Mouse (Mus musculus) myocyte (in vitro differentiated cells): ENCODE data around the gene Hfe2. TPM values are rescaled to one million over a fixed set of nuclear protein-coding genes. Genes with fewer than 3 reads are reported as not detected.
A peak's percentile ranks its signal among the peaks of the same experiment; 100 is the strongest.

Experiments
- H3K27me3 ChIP-seq: one replicate; pipeline ENCODE4 v1.6.1; 2011; ENCODE audit not compliant: control insufficient read depth, insufficient read depth, insufficient read length
- H3K36me3 ChIP-seq: one replicate; pipeline ENCODE4 v1.6.1; 2011; ENCODE audit not compliant: control insufficient read depth, insufficient read depth
- H3K4me2 ChIP-seq: one replicate; pipeline ENCODE4 v1.6.1; 2011; ENCODE audit warnings: low read depth, control low read depth
- H3K4me3 ChIP-seq: one replicate; pipeline ENCODE4 v1.5.1; 2011; ENCODE audit warnings: mild to moderate bottlenecking, control low read depth, moderate library complexity
- H3K79me2 ChIP-seq: one replicate; pipeline ENCODE4 v1.6.1; 2011; ENCODE audit not compliant: control insufficient read depth, insufficient read depth
- H3ac ChIP-seq: one replicate; pipeline ENCODE4 v1.6.1; 2011; ENCODE audit not compliant: control insufficient read depth, insufficient read length
- CEBPB ChIP-seq: IDR thresholded peaks from 2 replicates; pipeline ENCODE4 v1.6.1; 2011; ENCODE audit warnings: mild to moderate bottlenecking, moderate library complexity; ENCODE audit not compliant: poor library complexity, insufficient read depth, severe bottlenecking
- E2F4 ChIP-seq: IDR thresholded peaks from one replicate; pipeline ENCODE4 v1.6.1; 2011; ENCODE audit warnings: mild to moderate bottlenecking, control low read depth, moderate library complexity; ENCODE audit not compliant: insufficient read depth
- MAX ChIP-seq: IDR thresholded peaks from one replicate; pipeline ENCODE4 v1.6.1; 2011; ENCODE audit warnings: low read depth, mild to moderate bottlenecking, control low read depth
- MYOD1 ChIP-seq, 3 experiments: IDR thresholded peaks; one replicate each; pipeline ENCODE4 v1.6.1; 2011; ENCODE audit warnings: control low read depth in 2 of 3, low read depth in 2 of 3, mild to moderate bottlenecking in 2 of 3, moderate library complexity in 1 of 3; ENCODE audit not compliant: insufficient read length in 2 of 3, control insufficient read depth in 1 of 3
- MYOG ChIP-seq, 3 experiments: IDR thresholded peaks; one replicate each; pipeline ENCODE4 v1.6.1; 2011; ENCODE audit warnings: control low read depth in 2 of 3, low read depth in 2 of 3, mild to moderate bottlenecking in 2 of 3; ENCODE audit not compliant: insufficient read length in 2 of 3, control insufficient read depth in 1 of 3, insufficient read depth in 1 of 3
- POLR2A ChIP-seq: IDR thresholded peaks from one replicate; pipeline ENCODE4 v1.6.1; 2011; ENCODE audit warnings: low read depth, mild to moderate bottlenecking, control low read depth, moderate library complexity; ENCODE audit not compliant: insufficient read length
- POLR2AphosphoS2 ChIP-seq: IDR thresholded peaks from one replicate; pipeline ENCODE4 v1.6.1; 2011; ENCODE audit warnings: low read depth, control low read depth; ENCODE audit not compliant: insufficient read length
- REST ChIP-seq: IDR thresholded peaks from one replicate; pipeline ENCODE4 v1.6.1; 2011; ENCODE audit warnings: mild to moderate bottlenecking, control low read depth, moderate library complexity; ENCODE audit not compliant: insufficient read depth, insufficient read length
- SRF ChIP-seq: IDR thresholded peaks from one replicate; pipeline ENCODE4 v1.6.1; 2011; ENCODE audit warnings: low read depth; ENCODE audit not compliant: control insufficient read depth, insufficient read length
- TCF12 ChIP-seq: IDR thresholded peaks from one replicate; pipeline ENCODE4 v1.6.1; 2011; ENCODE audit warnings: mild to moderate bottlenecking, control low read depth; ENCODE audit not compliant: poor library complexity, insufficient read depth, severe bottlenecking
- TCF3 ChIP-seq: IDR thresholded peaks from one replicate; pipeline ENCODE4 v1.6.1; 2011; ENCODE audit warnings: low read depth, control low read depth; ENCODE audit not compliant: insufficient read length
- USF1 ChIP-seq: IDR thresholded peaks from one replicate; pipeline ENCODE4 v1.6.1; 2011; ENCODE audit warnings: low read depth, mild to moderate bottlenecking, control low read depth, moderate library complexity
- polyA plus RNA-seq: library from polyadenylated mRNA; unstranded; fragments of >200 nt; fragmentation: generic; extraction: Trizol; gene quantifications from one replicate; pipeline ENCODE4 v1.2.1, GENCODE M21; 2012; ENCODE audit warnings: missing spikeins

Hfe2 gene
- polyA plus RNA-seq, 1 experiment, result 116 TPM

DNA sequence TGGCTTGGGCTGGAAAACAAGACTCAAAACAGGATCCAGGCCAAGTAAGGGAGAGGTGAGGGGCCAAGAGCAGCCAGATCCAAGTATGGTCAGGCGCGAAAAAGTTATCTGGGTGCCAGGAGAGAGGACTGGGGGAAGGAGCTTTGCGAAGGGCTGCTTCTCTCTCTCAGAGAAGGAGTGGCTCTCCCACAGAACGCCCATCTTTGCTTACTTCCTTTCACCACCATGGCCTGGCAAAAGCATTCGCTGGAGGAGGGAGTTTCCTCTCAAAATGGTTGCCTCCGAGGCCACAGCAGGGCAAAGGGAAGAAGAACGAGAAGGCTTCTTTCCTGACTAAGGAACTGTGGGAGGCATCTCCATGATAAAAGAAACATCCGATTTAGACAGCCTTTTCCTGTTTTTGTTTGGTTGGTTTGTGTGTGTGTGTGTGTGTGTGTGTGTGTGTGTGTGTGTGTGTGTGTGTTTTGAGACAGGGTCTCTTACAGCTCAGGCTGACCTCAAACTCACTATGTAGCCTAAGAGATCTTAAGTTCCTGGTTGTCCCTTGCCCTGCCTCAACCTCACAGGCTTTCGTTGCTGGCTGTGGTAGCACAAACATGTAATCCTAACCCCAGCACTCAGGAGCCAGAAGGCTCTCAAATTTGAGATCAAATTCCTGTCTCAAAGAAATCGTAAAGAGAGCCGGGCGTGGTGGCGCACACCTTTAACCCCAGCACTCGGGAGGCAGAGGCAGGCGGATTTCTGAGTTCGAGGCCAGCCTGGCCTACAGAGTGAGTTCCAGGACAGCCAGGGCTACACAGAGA is 47.1 kb downstream of the Hfe2 start:
- TF ChIP-seq MYOG (IDR thresholded peaks at IDR 0.05; ENCODE audit: control insufficient read depth in 1 of 3, insufficient read depth in 1 of 3, insufficient read length in 2 of 3, low read depth in 2 of 3) (no peak), MYOD1 (IDR thresholded peaks at IDR 0.05; ENCODE audit: control insufficient read depth in 1 of 3, insufficient read length in 2 of 3, low read depth in 2 of 3) (no peak), USF1 (no peak)
- Histone ChIP-seq H3K4me2 (no peak overlapping the region), H3K27me3 (no peaks in the 10 kb centered on the region), H3K36me3 (no peaks in the 10 kb centered on the region), H3K4me3 (no peak overlapping the region), H3K79me2 (no peaks in the 10 kb centered on the region), H3ac (no peak overlapping the region)

DNA sequence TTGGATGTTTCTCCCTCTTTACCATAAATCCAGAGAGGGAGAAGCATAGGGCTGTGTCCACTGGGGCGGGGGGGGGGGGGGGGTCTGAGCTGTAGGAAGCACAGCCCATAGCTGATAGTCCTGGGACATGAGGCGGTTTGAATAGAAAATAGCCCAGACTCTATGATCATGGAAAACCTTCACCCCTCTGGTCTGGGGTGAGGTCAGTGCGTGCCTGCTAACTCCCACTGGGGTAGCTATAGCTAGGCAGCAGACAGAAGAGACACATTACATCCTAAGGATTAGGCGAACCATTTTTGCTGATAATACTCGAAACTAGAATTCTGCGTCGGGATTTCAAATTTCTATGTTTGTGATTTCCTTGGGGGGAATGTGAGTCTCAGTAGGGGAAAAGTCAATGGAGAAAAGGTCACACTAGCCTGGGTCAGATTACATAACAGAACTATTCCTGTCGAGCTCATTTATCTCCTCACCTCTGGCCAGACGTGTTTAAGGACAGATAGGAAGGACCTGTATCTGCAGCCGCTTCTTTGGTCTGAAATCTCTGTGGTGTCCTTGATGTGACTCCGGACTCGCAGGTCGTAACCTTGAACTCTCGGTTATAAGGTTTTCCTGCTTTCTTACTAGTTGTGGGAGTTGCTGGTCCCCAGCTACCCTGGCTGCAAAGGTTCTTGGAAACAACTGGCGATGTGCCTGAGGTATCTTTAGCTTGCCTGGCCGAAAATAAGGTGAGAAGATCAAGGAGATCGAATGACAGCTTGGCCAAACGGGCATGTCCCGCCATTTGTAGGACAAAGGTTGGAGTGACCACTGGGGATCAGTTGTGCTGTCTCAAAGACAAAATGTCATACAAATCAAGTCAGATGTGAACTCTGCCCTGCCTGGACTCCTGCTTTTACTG is 48.9 kb downstream of the Hfe2 start:
- Histone ChIP-seq H3K27me3 (no peaks in the 10 kb centered on the region), H3K79me2 (no peaks in the 10 kb centered on the region), H3K36me3 (no peaks in the 10 kb centered on the region), H3K4me3 (no peak overlapping the region), H3K4me2 (no peak overlapping the region), H3ac (no peak overlapping the region)
- no peak for TF ChIP-seq CEBPB
- no peak for TF ChIP-seq POLR2AphosphoS2
- no peak for TF ChIP-seq MYOG (IDR thresholded peaks at IDR 0.05; ENCODE audit: control insufficient read depth in 1 of 3, insufficient read depth in 1 of 3, insufficient read length in 2 of 3, low read depth in 2 of 3)
- no peak for TF ChIP-seq SRF
- TF ChIP-seq TCF12, result no peak
- no peak for TF ChIP-seq E2F4
- no peak for TF ChIP-seq USF1
- TF ChIP-seq MAX, result no peak
- no peak for TF ChIP-seq REST
- TF ChIP-seq POLR2A, result no peak
- no peak for TF ChIP-seq TCF3
- TF ChIP-seq MYOD1 (IDR thresholded peaks at IDR 0.05; ENCODE audit: control insufficient read depth in 1 of 3, insufficient read length in 2 of 3, low read depth in 2 of 3), result no peak

DNA sequence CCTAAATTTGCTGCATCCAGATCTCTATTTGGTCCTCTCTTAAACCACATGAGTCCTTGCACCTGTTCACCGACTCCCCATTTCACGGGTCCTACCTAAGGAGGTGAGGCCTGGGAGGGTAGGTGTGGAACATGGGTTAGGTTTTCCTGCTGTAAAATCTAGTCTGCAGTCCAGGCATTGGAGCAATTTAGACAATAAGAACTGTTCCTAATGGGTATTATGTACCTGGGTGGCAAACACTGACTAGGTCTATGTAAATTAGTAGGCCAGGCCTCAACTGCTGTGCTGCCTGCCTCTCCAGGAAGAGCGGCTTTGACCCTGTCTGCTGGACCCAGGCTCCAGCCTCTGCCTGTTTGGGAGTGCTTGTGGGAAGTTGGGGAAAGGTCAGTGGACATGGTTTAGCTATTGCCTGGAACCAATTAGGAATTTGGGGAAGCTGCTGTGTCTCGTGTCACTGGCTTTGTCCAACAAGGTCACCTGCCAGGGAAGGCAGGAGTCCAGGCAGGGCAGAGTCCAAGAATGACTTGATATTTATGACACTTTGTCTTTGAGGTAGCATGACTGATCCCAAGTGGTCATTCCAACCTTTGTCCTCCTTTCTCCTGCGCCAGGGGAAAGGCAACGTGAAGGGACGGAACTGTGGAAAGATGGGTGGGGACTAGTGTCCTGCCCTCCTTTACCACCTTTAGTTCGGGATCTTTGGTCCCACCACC is 50.5 kb downstream of the Hfe2 start:
- H3K36me3 ChIP-seq, result peaks cover 4% of the 10 kb centered on the region
- H3K4me2 ChIP-seq, result peak overlapping the region; percentile 99
- H3ac ChIP-seq, result no peak overlapping the region
- no peaks in the 10 kb centered on the region for H3K27me3 ChIP-seq
- TF ChIP-seq CEBPB, result no peak
- no peak for TF ChIP-seq SRF
- no peak for TF ChIP-seq MAX
- H3K4me3 ChIP-seq, result peak overlapping the region; percentile 23
- no peaks in the 10 kb centered on the region for H3K79me2 ChIP-seq

DNA sequence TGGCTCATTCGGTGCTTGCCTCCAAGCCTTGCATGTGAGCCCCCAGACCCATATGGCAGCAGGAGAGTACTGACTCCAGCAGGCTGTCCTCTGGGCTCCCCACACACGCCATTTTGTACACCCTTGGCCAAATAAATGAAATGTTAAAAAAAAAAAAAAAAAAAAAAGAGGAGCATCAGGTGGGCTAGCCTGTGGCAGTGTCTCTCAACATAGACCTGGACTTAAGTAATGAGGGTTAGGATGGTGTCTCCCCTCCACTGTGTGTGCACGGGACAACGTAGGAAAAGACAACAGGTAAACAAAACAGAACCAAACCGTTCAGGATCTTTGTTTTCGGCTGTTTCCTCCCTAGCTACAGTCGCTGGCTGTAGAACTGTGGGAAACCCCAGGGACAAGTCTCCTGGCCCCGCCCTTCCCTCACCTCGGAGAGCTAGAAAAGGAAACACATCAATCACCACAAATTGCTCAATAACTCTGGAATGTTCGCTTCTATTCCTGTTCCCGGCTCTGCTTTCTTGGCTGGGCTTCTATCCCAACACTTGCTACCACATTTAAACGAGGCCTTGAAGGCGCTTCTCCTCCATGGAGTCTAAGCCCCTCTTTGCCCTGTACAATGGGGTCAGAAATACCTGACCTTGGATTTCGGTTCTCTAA is 51.2 kb downstream of the Hfe2 start:
- peak overlapping the region; percentile 23 for H3K4me3 ChIP-seq

More for the DNA sequence above, 51.2 kb downstream of the Hfe2 start:
- no peak for TF ChIP-seq POLR2AphosphoS2
- peak; percentile 94 for TF ChIP-seq CEBPB
- H3ac ChIP-seq, result no peak overlapping the region
- peaks cover 4% of the 10 kb centered on the region for H3K36me3 ChIP-seq
- H3K79me2 ChIP-seq, result no peaks in the 10 kb centered on the region
- H3K27me3 ChIP-seq, result no peaks in the 10 kb centered on the region
- H3K4me2 ChIP-seq, result peak overlapping the region; percentile 99
